Comparison of ENCODE assay signal across 23 mouse cellular contexts in the genomic region with DNA sequence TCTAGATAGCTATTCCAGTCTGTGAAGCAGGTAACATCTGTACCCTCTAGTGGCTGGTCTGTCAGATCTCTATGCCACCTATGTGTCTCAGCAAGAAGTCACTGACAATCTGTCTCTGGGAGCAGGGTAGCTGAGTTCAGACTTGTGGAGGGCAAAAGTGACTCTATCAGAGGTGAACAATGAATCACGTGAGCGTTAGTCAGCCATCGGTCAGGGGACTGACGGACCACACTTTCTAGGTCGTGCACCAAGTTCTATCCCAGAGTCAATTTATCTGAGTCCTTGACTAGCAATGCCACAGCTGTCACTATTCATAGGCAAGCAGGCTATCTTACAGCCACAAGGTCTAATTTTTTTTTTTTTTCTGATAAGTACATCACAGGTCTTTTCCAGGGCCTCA.
"Had no signal": no experiment of that assay in that cellular context is flagged by ENCODE, and none has a peak within 500 bp of the region (broad histone marks: within the 10 kb centered on the region; RNA-seq: fewer than 3 reads in every experiment).

No protein-coding gene starts in this region.

- DNase-seq: gastrocnemius, postnatal 14 days; gastrocnemius, postnatal 36 days; heart, adult 11 months; heart, adult 2 months; heart, postnatal 14 days; heart, postnatal 36 days; kidney, adult 11 months; kidney, adult 2 months; kidney, adult 9 months; kidney, postnatal 10 days; kidney, postnatal 25 days; kidney, postnatal 4 days; left cerebral cortex, postnatal 4 days; liver; liver, embryonic 13.5 days had no signal

- H3K27ac ChIP-seq: heart, adult 2 months; heart, embryonic 13.5 days; heart, embryonic 15.5 days; hindbrain, embryonic 13.5 days; hindbrain, embryonic 15.5 days; hindbrain, postnatal 0 days; layer of hippocampus, adult 2 months; limb, embryonic 12.5 days; liver, embryonic 13.5 days; liver, embryonic 15.5 days had no signal

- H3K36me3 ChIP-seq: heart, embryonic 13.5 days; heart, embryonic 15.5 days; limb, embryonic 12.5 days; liver, embryonic 13.5 days; liver, embryonic 15.5 days had no signal

- H3K27me3 ChIP-seq: hindbrain, embryonic 13.5 days; hindbrain, embryonic 15.5 days; limb, embryonic 12.5 days had no signal

- H3K9me3 ChIP-seq: heart, embryonic 13.5 days; heart, embryonic 15.5 days; hindbrain, embryonic 13.5 days; hindbrain, embryonic 15.5 days; limb, embryonic 12.5 days; liver, embryonic 13.5 days; liver, embryonic 15.5 days had no signal

- H3K4me3 ChIP-seq: heart, adult 2 months; heart, embryonic 13.5 days; heart, embryonic 15.5 days; hindbrain, embryonic 13.5 days; hindbrain, embryonic 15.5 days; layer of hippocampus, adult 2 months; limb, embryonic 12.5 days; liver, embryonic 13.5 days; liver, embryonic 15.5 days had no signal

- H3K4me1 ChIP-seq: liver, embryonic 13.5 days had no signal
